24 mouse cellular contexts compared by ENCODE assay signal in the genomic region with DNA sequence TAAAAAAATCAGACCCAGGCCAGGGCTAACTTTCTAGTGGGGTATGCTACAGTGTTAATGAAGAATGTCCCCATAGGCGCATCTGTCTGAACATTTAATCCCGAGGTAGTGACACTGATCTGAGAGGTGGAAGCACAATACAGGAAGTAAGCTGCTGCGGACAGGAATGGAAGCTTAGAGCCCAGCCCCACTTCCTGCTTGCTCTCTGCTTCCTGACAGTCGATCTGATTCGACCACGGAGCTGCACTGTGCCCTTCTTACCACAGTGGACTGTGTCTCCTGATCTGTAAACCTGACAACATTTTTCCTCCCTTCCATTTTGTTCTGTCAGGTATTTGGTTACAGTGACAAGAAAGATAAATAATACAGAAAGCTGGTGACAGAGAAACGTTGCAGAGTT.
DNase-seq lines count a peak whose midpoint lies in the region; ATAC-seq lines count a peak whose summit lies in the region.
"Had no signal": no experiment of that assay in that cellular context is flagged by ENCODE, and none has a peak within 500 bp of the region (broad histone marks: within the 10 kb centered on the region; RNA-seq: fewer than 3 reads in every experiment).

No protein-coding gene starts in this region.

- 0 out of 2 replicates have a peak, but pooled peaks cover 5% of the 10 kb centered on the region for H3K4me1 ChIP-seq in heart, embryonic 10.5 days
- H3K4me1 ChIP-seq: intestine, embryonic 15.5 days; midbrain, embryonic 15.5 days had no signal

- intact Hi-C loops in left cerebral cortex, postnatal 4 days (cut with DNase I) = no loop called here

- 52% methylated on average over 7 of the region's 7 CpGs for WGBS in heart, embryonic 10.5 days

- no peak overlapping the region for H3K4me3 ChIP-seq in heart, embryonic 10.5 days
- H3K4me3 ChIP-seq: intestine, embryonic 15.5 days; midbrain, embryonic 15.5 days; neural tube, embryonic 13.5 days had no signal

- H3K36me3 ChIP-seq in heart, embryonic 10.5 days = no peaks in the 10 kb centered on the region
- H3K36me3 ChIP-seq: G1E; intestine, embryonic 15.5 days; midbrain, embryonic 15.5 days; neural tube, embryonic 13.5 days had no signal

- H3K27me3 ChIP-seq in heart, embryonic 10.5 days (ENCODE audit: insufficient read depth, poor library complexity, severe bottlenecking) = no peaks in the 10 kb centered on the region
- H3K27me3 ChIP-seq: CH12.LX; intestine, embryonic 15.5 days; midbrain, embryonic 15.5 days; neural tube, embryonic 13.5 days; Patski had no signal

- no peaks in the 10 kb centered on the region for H3K9me3 ChIP-seq in heart, embryonic 10.5 days
- H3K9me3 ChIP-seq: intestine, embryonic 15.5 days; midbrain, embryonic 15.5 days; neural tube, embryonic 13.5 days had no signal

- DNase-seq in heart, embryonic 10.5 days (ENCODE audit: low spot score) = peak; percentile 70
- no peak for DNase-seq in heart, adult 8-10 months (ENCODE audit: low spot score)
- peak; percentile 23 for DNase-seq in CD4-positive helper T cell, adult 2 months (ENCODE audit: low read depth, low spot score)
- DNase-seq in retina, postnatal 1 day = no peak
- DNase-seq in left cerebral cortex, postnatal 4 days = no peak
- DNase-seq in adrenal gland, postnatal 10 days = no peak
- DNase-seq: adrenal gland, adult 8-10 months; cerebellum, adult 18-20 months; cerebellum, postnatal 36 days; forebrain, postnatal 0 days; gastrocnemius, postnatal 14 days; heart, adult 18-20 months; kidney, postnatal 36 days; lung, adult 18-20 months; lung, postnatal 10 days had no signal

- H3K27ac ChIP-seq in heart, embryonic 10.5 days = peak overlapping the region; percentile 56; the same call in 1 of the 2 replicates
- H3K27ac ChIP-seq: hindbrain, embryonic 14.5 days; intestine, embryonic 15.5 days; midbrain, embryonic 15.5 days; neural tube, embryonic 13.5 days had no signal

- peak; percentile 55 for ATAC-seq in granulocyte monocyte progenitor cell, adult 5-6 weeks (replicated peaks; ENCODE audit: poor library complexity, severe bottlenecking)
- ATAC-seq in megakaryocyte progenitor cell, adult 5-6 weeks (replicated peaks; ENCODE audit: poor library complexity) = peak; percentile 50; the same call in 1 of the 2 replicates
- ATAC-seq: forebrain, postnatal 0 days; intestine, embryonic 15.5 days; midbrain, embryonic 15.5 days; Patski had no signal

Comparison
In these comparisons a context has a peak if more than half of its experiments do, and no peak if none do; other contexts are left out.
1. DNase-seq: peak in heart, embryonic 10.5 days (single experiment) and CD4-positive helper T cell, adult 2 months (single experiment); none in heart, adult 8-10 months (single experiment), retina, postnatal 1 day (single experiment), left cerebral cortex, postnatal 4 days (single experiment) and adrenal gland, postnatal 10 days (single experiment).